Comparison of ENCODE assay signal across 10 mouse cellular contexts in the genomic region with DNA sequence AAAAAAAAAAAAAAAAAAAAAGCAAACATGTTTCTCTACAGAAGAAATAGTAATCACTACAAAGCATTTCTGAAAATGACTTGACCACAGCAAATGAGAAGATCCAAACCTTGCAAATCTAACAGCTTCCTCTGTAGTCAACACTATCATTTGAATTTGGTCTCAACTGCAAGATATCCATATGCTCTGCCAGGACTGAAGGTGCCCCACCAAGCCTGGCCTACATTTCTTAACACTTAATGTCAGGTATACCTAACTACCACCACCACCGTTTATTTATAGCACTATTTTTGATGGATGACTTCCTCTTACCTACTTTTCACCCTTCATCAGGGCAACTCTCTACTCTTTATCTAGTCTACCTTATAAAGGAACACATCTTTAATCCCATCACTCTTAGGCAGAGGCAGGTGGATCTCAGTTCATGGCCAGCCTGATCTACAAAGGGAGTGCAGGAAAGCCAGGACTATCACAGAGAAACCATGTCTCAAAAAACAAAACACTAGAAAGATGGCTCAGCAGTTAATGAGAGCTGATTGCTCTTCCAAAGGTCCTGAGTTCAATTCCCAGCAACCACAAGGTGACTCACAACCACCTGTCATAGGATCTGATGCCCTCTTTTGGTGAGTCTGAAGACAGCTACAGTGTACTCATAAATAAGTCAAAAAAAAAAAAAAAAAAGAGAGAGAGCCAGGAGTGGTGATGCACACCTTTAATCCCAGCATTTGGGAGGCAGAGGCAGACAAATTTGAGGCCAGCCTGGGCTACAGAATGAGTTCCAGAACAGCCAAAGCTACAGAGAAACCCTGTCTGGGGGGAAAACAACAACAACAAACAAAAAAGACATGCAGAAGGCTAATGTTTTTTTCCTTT. TPM values are rescaled to one million over a fixed set of nuclear protein-coding genes. Genes with fewer than 3 reads are reported as not detected.
DNase-seq lines count a peak whose midpoint lies in the region; ATAC-seq and TF ChIP-seq lines count a peak whose summit lies in the region.
"Had no signal": no experiment of that assay in that cellular context is flagged by ENCODE, and none has a peak within 500 bp of the region (broad histone marks: within the 10 kb centered on the region; RNA-seq: fewer than 3 reads in every experiment).

No protein-coding gene starts in this region.

- TF ChIP-seq EP300 in CH12.LX (IDR thresholded peaks at IDR 0.05; ENCODE audit: low read length), result no peak
- TF ChIP-seq EP300 in liver, postnatal 0 days (IDR thresholded peaks at IDR 0.05; ENCODE audit: low read depth), result no peak

- in situ Hi-C loops in CH12.LX (cut with MboI; ENCODE audit: low pct_ligation_motif_present, low pct_unique_long_range_greater_than_20kb, low sequenced_read_pairs), result no loop called here

- intact Hi-C loops in left cerebral cortex, adult 2 months (cut with DNase I), result loop anchor here (10.0 kb wide), 3 partner anchors 197 to 1007 kb away; a partner anchor contains a TSS

- H3K4me3 ChIP-seq in heart, embryonic 11.5 days (ENCODE audit: low read depth, low read length), result peak overlapping the region; percentile 96; the same call in 1 of the 2 replicates
- peak overlapping the region; percentile 15 to 99 (median 97) for H3K4me3 ChIP-seq in CH12.LX (replicated peaks in 1 of 3; ENCODE audit: low read depth in 2 of 3, low read length in 2 of 3, poor library complexity in 1 of 3)
- 0 out of 2 replicates have a peak overlapping the region, but pooled peaks have one; percentile 79 for H3K4me3 ChIP-seq in forebrain, postnatal 0 days (ENCODE audit: low read depth, low read length)
- H3K4me3 ChIP-seq in liver, postnatal 0 days (ENCODE audit: low read depth, low read length), result peak overlapping the region; percentile 91
- H3K4me3 ChIP-seq in left cerebral cortex, adult 2 months, result no peak overlapping the region; the same call in 1 of the 2 replicates

- dilution Hi-C loops in CH12.LX (cut with MboI; ENCODE audit: extremely low pct_ligation_motif_present, extremely low pct_unique_long_range_greater_than_20kb, low sequenced_read_pairs), result no loop called here

- peaks cover 7% of the 10 kb centered on the region; the same call in 1 of the 2 replicates for H3K36me3 ChIP-seq in heart, embryonic 11.5 days (ENCODE audit: control insufficient read depth, insufficient read depth, low read length)
- H3K36me3 ChIP-seq in CH12.LX (replicated peaks in 1 of 2; ENCODE audit: control insufficient read depth in 1 of 2, insufficient read depth in 1 of 2, low read length in 1 of 2), result peaks cover 15 to 28% of the 10 kb centered on the region in 2 experiments
- peaks cover 6% of the 10 kb centered on the region; the same call in 1 of the 2 replicates for H3K36me3 ChIP-seq in forebrain, postnatal 0 days (ENCODE audit: insufficient read depth)
- peaks cover 26% of the 10 kb centered on the region for H3K36me3 ChIP-seq in liver, postnatal 0 days (replicated peaks; ENCODE audit: insufficient read depth, low read length)

- H3K9ac ChIP-seq in heart, embryonic 11.5 days (ENCODE audit: low read depth, low read length), result no peak overlapping the region
- H3K9ac ChIP-seq in CH12.LX (ENCODE audit: insufficient read depth, low read depth), result peak overlapping the region; percentile 94
- no peak overlapping the region for H3K9ac ChIP-seq in forebrain, postnatal 0 days
- peak overlapping the region; percentile 100; the same call in 1 of the 2 replicates for H3K9ac ChIP-seq in liver, postnatal 0 days (replicated peaks)

- 76% methylated on average over 1 of the region's 1 CpGs for WGBS in heart, embryonic 11.5 days (ENCODE audit: insufficient replicate concordance)
- 87% methylated on average over 1 of the region's 1 CpGs for WGBS in forebrain, postnatal 0 days
- 28% methylated on average over 1 of the region's 1 CpGs for WGBS in liver, postnatal 0 days (ENCODE audit: insufficient replicate concordance)

- no peak for DNase-seq in heart, adult 8-10 months (ENCODE audit: low spot score)
- DNase-seq in CH12.LX (ENCODE audit: extremely low read depth), result peak; percentile 38
- no peak for DNase-seq in forebrain, postnatal 0 days
- DNase-seq in liver, postnatal 0 days, result no peak
- DNase-seq in left cerebral cortex, adult 2 months (ENCODE audit: extremely low spot score in 1 of 2, low spot score in 2 of 2), result no peak
- DNase-seq in cerebellum, adult 8-10 months, result no peak
- no peak for DNase-seq in cerebellum, postnatal 10 days
- DNase-seq: thymus, postnatal 4 days had no signal

- H3K4me1 ChIP-seq in heart, embryonic 11.5 days (ENCODE audit: control insufficient read depth, insufficient read depth, low read length), result peaks cover 3% of the 10 kb centered on the region; the same call in 1 of the 2 replicates
- peaks cover 0 to 36% of the 10 kb centered on the region in 2 experiments; a peak in 3 of 4 replicates for H3K4me1 ChIP-seq in CH12.LX (ENCODE audit: control insufficient read depth in 1 of 2, insufficient read depth in 2 of 2)
- peaks cover 18% of the 10 kb centered on the region for H3K4me1 ChIP-seq in forebrain, postnatal 0 days (ENCODE audit: insufficient read depth)
- peaks cover 35% of the 10 kb centered on the region for H3K4me1 ChIP-seq in liver, postnatal 0 days (ENCODE audit: insufficient read depth)

- no peaks in the 10 kb centered on the region for H3K9me3 ChIP-seq in heart, embryonic 11.5 days (replicated peaks; ENCODE audit: control insufficient read depth, low read length)
- no peaks in the 10 kb centered on the region for H3K9me3 ChIP-seq in CH12.LX (replicated peaks; ENCODE audit: low read length)
- H3K9me3 ChIP-seq in forebrain, postnatal 0 days (ENCODE audit: low read length), result no peaks in the 10 kb centered on the region
- H3K9me3 ChIP-seq in liver, postnatal 0 days (ENCODE audit: low read length), result no peaks in the 10 kb centered on the region

- H3K79me2 ChIP-seq in CH12.LX (replicated peaks; ENCODE audit: control insufficient read depth, extremely low read depth, insufficient read depth, poor library complexity, severe bottlenecking), result peaks cover 58% of the 10 kb centered on the region

- no peaks in the 10 kb centered on the region for H3K27me3 ChIP-seq in heart, embryonic 11.5 days (ENCODE audit: control insufficient read depth, insufficient read depth, low read length)
- H3K27me3 ChIP-seq in CH12.LX (replicated peaks), result no peaks in the 10 kb centered on the region
- H3K27me3 ChIP-seq in forebrain, postnatal 0 days (ENCODE audit: insufficient read depth, low read length), result no peaks in the 10 kb centered on the region
- H3K27me3 ChIP-seq in liver, postnatal 0 days (ENCODE audit: insufficient read depth, low read length), result no peaks in the 10 kb centered on the region

- no peak; the same call in 1 of the 2 replicates for TF ChIP-seq RAD21 in CH12.LX (IDR thresholded peaks at IDR 0.05; ENCODE audit: low read depth, low read length)

- TF ChIP-seq POLR2A in CH12.LX (IDR thresholded peaks at IDR 0.05; ENCODE audit: low read depth, low read length), result no peak

- TF ChIP-seq CTCF in CH12.LX (conservative IDR thresholded peaks at IDR 0.05 in 1 of 2, IDR thresholded peaks at IDR 0.05 in 1 of 2; ENCODE audit: low read depth in 2 of 2, low read length in 2 of 2), result peak in 1 of 2 experiments; percentile 25; a peak in 2 of 4 replicates
- no peak for TF ChIP-seq CTCF in forebrain, postnatal 0 days (IDR thresholded peaks at IDR 0.05; ENCODE audit: low read depth)
- TF ChIP-seq CTCF in liver, postnatal 0 days (IDR thresholded peaks at IDR 0.05; ENCODE audit: low read depth), result peak; percentile 10; the same call in 1 of the 2 replicates
- no peak; the same call in 1 of the 2 replicates for TF ChIP-seq CTCF in left cerebral cortex, adult 2 months (IDR thresholded peaks at IDR 0.05)

- H3K4me2 ChIP-seq in heart, embryonic 11.5 days, result peak overlapping the region; percentile 66
- H3K4me2 ChIP-seq in CH12.LX (ENCODE audit: insufficient read depth, low read depth, poor library complexity, severe bottlenecking), result peak overlapping the region; percentile 100
- peak overlapping the region; percentile 56; the same call in 1 of the 2 replicates for H3K4me2 ChIP-seq in forebrain, postnatal 0 days (ENCODE audit: low read depth)
- peak overlapping the region; percentile 75 for H3K4me2 ChIP-seq in liver, postnatal 0 days (ENCODE audit: low read depth, low read length)

- H3K27ac ChIP-seq in heart, embryonic 11.5 days (ENCODE audit: low read depth, low read length), result no peak overlapping the region
- H3K27ac ChIP-seq in CH12.LX (ENCODE audit: insufficient read depth, low read depth), result peak overlapping the region; percentile 77; the same call in 1 of the 2 replicates
- H3K27ac ChIP-seq in forebrain, postnatal 0 days (ENCODE audit: low read depth, low read length), result no peak overlapping the region
- H3K27ac ChIP-seq in liver, postnatal 0 days (ENCODE audit: low read depth), result no peak overlapping the region
- no peak overlapping the region for H3K27ac ChIP-seq in left cerebral cortex, adult 2 months

- no peak for ATAC-seq in heart, embryonic 11.5 days (replicated peaks; ENCODE audit: insufficient number of reproducible peaks, low FRiP score, low TSS enrichment)
- no peak for ATAC-seq in forebrain, postnatal 0 days
- ATAC-seq in liver, postnatal 0 days, result no peak

RNA-seq across cellular contexts. Expression of a gene that starts 2.3 kb away (rescaled TPM):
- 456 and 484 TPM in 2 replicates for polyA plus RNA-seq in heart, embryonic 11.5 days (2014; fragmentation: Nextera tagmentation; extraction: Ambion mirVana)
- total RNA-seq in heart, adult 8-10 months (2022), result 100 to 1,000 TPM; 126 to 132 (median 128) TPM
- 274 and 325 TPM in 2 replicates for total RNA-seq in CH12.LX (2012; rRNA removed)
- total RNA-seq in CH12.LX (2014; rRNA removed), result 370 and 375 TPM in 2 replicates
- 813 and 876 TPM in 2 replicates for polyA plus RNA-seq in CH12.LX (2012; ENCODE audit: insufficient read length, low read depth)
- 96.3 and 105 TPM in 2 replicates for total RNA-seq in forebrain, postnatal 0 days (2014; rRNA removed)
- polyA plus RNA-seq in forebrain, postnatal 0 days (2015; fragmentation: Nextera tagmentation; extraction: Ambion mirVana), result 323 and 368 TPM in 2 replicates
- 124 and 129 TPM in 2 replicates for polyA plus RNA-seq in liver, postnatal 0 days (2015; fragmentation: Nextera tagmentation; extraction: Ambion mirVana)
- 100 to 1,000 TPM; 213 to 221 TPM for total RNA-seq in left cerebral cortex, adult 2 months (2021)

RNA-seq across cellular contexts. Expression of a gene that starts 9.0 kb away (rescaled TPM):
- 46.5 and 49.7 TPM in 2 replicates for polyA plus RNA-seq in heart, embryonic 11.5 days (2014; fragmentation: Nextera tagmentation; extraction: Ambion mirVana)
- total RNA-seq in heart, adult 8-10 months (2022), result under 1 TPM in 3 of 4 experiments, not detected in 1; 0.31 to 0.41 (median 0.37) TPM
- total RNA-seq in CH12.LX (2012; rRNA removed) (12.0 and 15.0 TPM in 2 replicates), CH12.LX (2014; rRNA removed) (6.7 and 7.3 TPM in 2 replicates)
- polyA plus RNA-seq in CH12.LX (2012; ENCODE audit: insufficient read length, low read depth), result 33.7 and 41.8 TPM in 2 replicates
- total RNA-seq in forebrain, postnatal 0 days (2014; rRNA removed), result 1.6 and 3.2 TPM in 2 replicates
- 50.1 and 50.6 TPM in 2 replicates for polyA plus RNA-seq in forebrain, postnatal 0 days (2015; fragmentation: Nextera tagmentation; extraction: Ambion mirVana)
- polyA plus RNA-seq in liver, postnatal 0 days (2015; fragmentation: Nextera tagmentation; extraction: Ambion mirVana), result 23.9 and 30.7 TPM in 2 replicates
- total RNA-seq in left cerebral cortex, adult 2 months (2021), result 1 to 10 TPM; 1.5 to 1.8 TPM

RNA-seq across cellular contexts. Expression of a gene that starts 59.3 kb away (rescaled TPM):
- not detected in 2 replicates for polyA plus RNA-seq in heart, embryonic 11.5 days (2014; fragmentation: Nextera tagmentation; extraction: Ambion mirVana)
- not detected for total RNA-seq in heart, adult 8-10 months (2022)
- total RNA-seq in CH12.LX (2012; rRNA removed), result not detected in 2 replicates
- total RNA-seq in CH12.LX (2014; rRNA removed), result not detected in 2 replicates
- polyA plus RNA-seq in CH12.LX (2012; ENCODE audit: insufficient read length, low read depth), result not detected in 2 replicates
- total RNA-seq in forebrain, postnatal 0 days (2014; rRNA removed), result not detected in 2 replicates
- not detected in 2 replicates for polyA plus RNA-seq in forebrain, postnatal 0 days (2015; fragmentation: Nextera tagmentation; extraction: Ambion mirVana)
- not detected in 2 replicates for polyA plus RNA-seq in liver, postnatal 0 days (2015; fragmentation: Nextera tagmentation; extraction: Ambion mirVana)
- not detected for total RNA-seq in left cerebral cortex, adult 2 months (2021)
- polyA plus RNA-seq: embryonic facial prominence, embryonic 11.5 days had no signal

Comparison
In these comparisons a context has a peak if more than half of its experiments do, and no peak if none do; other contexts are left out.
1. H3K9ac ChIP-seq: peak in CH12.LX (single experiment) and liver, postnatal 0 days (single experiment); none in heart, embryonic 11.5 days (single experiment) and forebrain, postnatal 0 days (single experiment).
2. Peak in every context shown above with its lines, with median percentiles within 50 percentile points of each other: H3K4me2 ChIP-seq.